Mouse (Mus musculus): ENCODE data around the gene Dcun1d4. TPM values are rescaled to one million over a fixed set of nuclear protein-coding genes. Genes with fewer than 3 reads are reported as not detected.

The Dcun1d4 gene
- polyA plus RNA-seq, 1 experiment: 5.3 TPM

- no peak for TF ChIP-seq REST (IDR thresholded peaks at IDR 0.05; ENCODE audit: insufficient read depth, insufficient read length)
- no peak for TF ChIP-seq MYOD1 (IDR thresholded peaks at IDR 0.05; ENCODE audit: control insufficient read depth in 1 of 3, insufficient read length in 2 of 3, low read depth in 2 of 3)
- no peak for TF ChIP-seq MYOG (IDR thresholded peaks at IDR 0.05; ENCODE audit: control insufficient read depth in 1 of 3, insufficient read depth in 1 of 3, insufficient read length in 2 of 3, low read depth in 2 of 3)
- TF ChIP-seq POLR2A (IDR thresholded peaks at IDR 0.05; ENCODE audit: insufficient read length, low read depth): no peak
- no peak for TF ChIP-seq POLR2AphosphoS2 (IDR thresholded peaks at IDR 0.05; ENCODE audit: insufficient read length, low read depth)
- TF ChIP-seq TCF12 (IDR thresholded peaks at IDR 0.05; ENCODE audit: insufficient read depth, poor library complexity, severe bottlenecking): no peak
- no peak for TF ChIP-seq TCF3 (IDR thresholded peaks at IDR 0.05; ENCODE audit: insufficient read length, low read depth)
These were observed 76.1 kb downstream of the Dcun1d4 start for GRCm38 (mm10) chr5:73556733-73557425.

GRCm38 (mm10) chr5:73558756-73559155, 78.0 kb downstream of the Dcun1d4 start:
- no peak overlapping the region for H3K4me3 ChIP-seq
- no peaks in the 10 kb centered on the region for H3K79me2 ChIP-seq (ENCODE audit: control insufficient read depth, insufficient read depth)
- H3K4me2 ChIP-seq (ENCODE audit: low read depth): no peak overlapping the region
- TF ChIP-seq SRF (IDR thresholded peaks at IDR 0.05; ENCODE audit: control insufficient read depth, insufficient read length, low read depth) (no peak), MYOD1 (IDR thresholded peaks at IDR 0.05; ENCODE audit: control insufficient read depth in 1 of 3, insufficient read length in 2 of 3, low read depth in 2 of 3) (no peak), E2F4 (IDR thresholded peaks at IDR 0.05; ENCODE audit: insufficient read depth) (no peak), MYOG (IDR thresholded peaks at IDR 0.05; ENCODE audit: control insufficient read depth in 1 of 3, insufficient read depth in 1 of 3, insufficient read length in 2 of 3, low read depth in 2 of 3) (no peak), MAX (IDR thresholded peaks at IDR 0.05; ENCODE audit: low read depth) (no peak), USF1 (IDR thresholded peaks at IDR 0.05; ENCODE audit: low read depth) (no peak), REST (IDR thresholded peaks at IDR 0.05; ENCODE audit: insufficient read depth, insufficient read length) (no peak), TCF12 (IDR thresholded peaks at IDR 0.05; ENCODE audit: insufficient read depth, poor library complexity, severe bottlenecking) (no peak), CEBPB (IDR thresholded peaks at IDR 0.05; ENCODE audit: insufficient read depth, poor library complexity, severe bottlenecking) (no peak), POLR2AphosphoS2 (IDR thresholded peaks at IDR 0.05; ENCODE audit: insufficient read length, low read depth) (no peak)
- H3K36me3 ChIP-seq (ENCODE audit: control insufficient read depth, insufficient read depth): peaks cover 5% of the 10 kb centered on the region
- no peak overlapping the region for H3ac ChIP-seq (ENCODE audit: control insufficient read depth, insufficient read length)
- H3K27me3 ChIP-seq (ENCODE audit: control insufficient read depth, insufficient read depth, insufficient read length): no peaks in the 10 kb centered on the region

More at GRCm38 (mm10) chr5:73556733-73557425, 76.1 kb downstream of the Dcun1d4 start:
- H3K27me3 ChIP-seq (ENCODE audit: control insufficient read depth, insufficient read depth, insufficient read length): no peaks in the 10 kb centered on the region
- peaks cover 5% of the 10 kb centered on the region for H3K36me3 ChIP-seq (ENCODE audit: control insufficient read depth, insufficient read depth)
- no peak overlapping the region for H3ac ChIP-seq (ENCODE audit: control insufficient read depth, insufficient read length)
- H3K79me2 ChIP-seq (ENCODE audit: control insufficient read depth, insufficient read depth): no peaks in the 10 kb centered on the region
- no peak overlapping the region for H3K4me3 ChIP-seq
- no peak overlapping the region for H3K4me2 ChIP-seq (ENCODE audit: low read depth)

- Histone ChIP-seq H3K36me3 (ENCODE audit: control insufficient read depth, insufficient read depth) (no peaks in the 10 kb centered on the region), H3K79me2 (ENCODE audit: control insufficient read depth, insufficient read depth) (no peaks in the 10 kb centered on the region), H3K4me2 (ENCODE audit: low read depth) (no peak overlapping the region), H3K27me3 (ENCODE audit: control insufficient read depth, insufficient read depth, insufficient read length) (no peaks in the 10 kb centered on the region), H3ac (ENCODE audit: control insufficient read depth, insufficient read length) (no peak overlapping the region), H3K4me3 (no peak overlapping the region)
- TF ChIP-seq MYOD1 (IDR thresholded peaks at IDR 0.05; ENCODE audit: control insufficient read depth in 1 of 3, insufficient read length in 2 of 3, low read depth in 2 of 3) (no peak), POLR2AphosphoS2 (IDR thresholded peaks at IDR 0.05; ENCODE audit: insufficient read length, low read depth) (no peak), SRF (IDR thresholded peaks at IDR 0.05; ENCODE audit: control insufficient read depth, insufficient read length, low read depth) (no peak), MYOG (IDR thresholded peaks at IDR 0.05; ENCODE audit: control insufficient read depth in 1 of 3, insufficient read depth in 1 of 3, insufficient read length in 2 of 3, low read depth in 2 of 3) (no peak), USF1 (IDR thresholded peaks at IDR 0.05; ENCODE audit: low read depth) (no peak), POLR2A (IDR thresholded peaks at IDR 0.05; ENCODE audit: insufficient read length, low read depth) (no peak), TCF12 (IDR thresholded peaks at IDR 0.05; ENCODE audit: insufficient read depth, poor library complexity, severe bottlenecking) (no peak), REST (IDR thresholded peaks at IDR 0.05; ENCODE audit: insufficient read depth, insufficient read length) (no peak), CEBPB (IDR thresholded peaks at IDR 0.05; ENCODE audit: insufficient read depth, poor library complexity, severe bottlenecking) (no peak), E2F4 (IDR thresholded peaks at IDR 0.05; ENCODE audit: insufficient read depth) (no peak), MAX (IDR thresholded peaks at IDR 0.05; ENCODE audit: low read depth) (no peak), TCF3 (IDR thresholded peaks at IDR 0.05; ENCODE audit: insufficient read length, low read depth) (no peak)
These were observed 83.2 kb downstream of the Dcun1d4 start for GRCm38 (mm10) chr5:73564038-73564437.

GRCm38 (mm10) chr5:73566119-73566518, 85.3 kb downstream of the Dcun1d4 start:
- H3K79me2 ChIP-seq (ENCODE audit: control insufficient read depth, insufficient read depth): no peaks in the 10 kb centered on the region
- no peak for TF ChIP-seq MAX (IDR thresholded peaks at IDR 0.05; ENCODE audit: low read depth)
- TF ChIP-seq MYOD1 (IDR thresholded peaks at IDR 0.05; ENCODE audit: control insufficient read depth in 1 of 3, insufficient read length in 2 of 3, low read depth in 2 of 3): peak in 2 of 3 experiments; percentile 17 to 66
- peak in 2 of 3 experiments; percentile 29 to 45 for TF ChIP-seq MYOG (IDR thresholded peaks at IDR 0.05; ENCODE audit: control insufficient read depth in 1 of 3, insufficient read depth in 1 of 3, insufficient read length in 2 of 3, low read depth in 2 of 3)
- no peak overlapping the region for H3K4me3 ChIP-seq
- no peaks in the 10 kb centered on the region for H3K27me3 ChIP-seq (ENCODE audit: control insufficient read depth, insufficient read depth, insufficient read length)
- no peak overlapping the region for H3ac ChIP-seq (ENCODE audit: control insufficient read depth, insufficient read length)
- no peaks in the 10 kb centered on the region for H3K36me3 ChIP-seq (ENCODE audit: control insufficient read depth, insufficient read depth)
- no peak overlapping the region for H3K4me2 ChIP-seq (ENCODE audit: low read depth)

GRCm38 (mm10) chr5:73566892-73567291, 86.1 kb downstream of the Dcun1d4 start:
- TF ChIP-seq POLR2A (IDR thresholded peaks at IDR 0.05; ENCODE audit: insufficient read length, low read depth) (no peak), REST (IDR thresholded peaks at IDR 0.05; ENCODE audit: insufficient read depth, insufficient read length) (no peak)
- Histone ChIP-seq H3K27me3 (ENCODE audit: control insufficient read depth, insufficient read depth, insufficient read length) (no peaks in the 10 kb centered on the region), H3K4me3 (no peak overlapping the region), H3K79me2 (ENCODE audit: control insufficient read depth, insufficient read depth) (no peaks in the 10 kb centered on the region), H3K36me3 (ENCODE audit: control insufficient read depth, insufficient read depth) (no peaks in the 10 kb centered on the region), H3K4me2 (ENCODE audit: low read depth) (no peak overlapping the region), H3ac (ENCODE audit: control insufficient read depth, insufficient read length) (no peak overlapping the region)

All from myocyte (in vitro differentiated cells).